Mouse (Mus musculus): ENCODE measurements around the gene Phactr3. TPM values are rescaled to one million over a fixed set of nuclear protein-coding genes. Genes with fewer than 3 reads are reported as not detected.

The Phactr3 gene
- polyA plus RNA-seq, 1 experiment = not detected

DNA sequence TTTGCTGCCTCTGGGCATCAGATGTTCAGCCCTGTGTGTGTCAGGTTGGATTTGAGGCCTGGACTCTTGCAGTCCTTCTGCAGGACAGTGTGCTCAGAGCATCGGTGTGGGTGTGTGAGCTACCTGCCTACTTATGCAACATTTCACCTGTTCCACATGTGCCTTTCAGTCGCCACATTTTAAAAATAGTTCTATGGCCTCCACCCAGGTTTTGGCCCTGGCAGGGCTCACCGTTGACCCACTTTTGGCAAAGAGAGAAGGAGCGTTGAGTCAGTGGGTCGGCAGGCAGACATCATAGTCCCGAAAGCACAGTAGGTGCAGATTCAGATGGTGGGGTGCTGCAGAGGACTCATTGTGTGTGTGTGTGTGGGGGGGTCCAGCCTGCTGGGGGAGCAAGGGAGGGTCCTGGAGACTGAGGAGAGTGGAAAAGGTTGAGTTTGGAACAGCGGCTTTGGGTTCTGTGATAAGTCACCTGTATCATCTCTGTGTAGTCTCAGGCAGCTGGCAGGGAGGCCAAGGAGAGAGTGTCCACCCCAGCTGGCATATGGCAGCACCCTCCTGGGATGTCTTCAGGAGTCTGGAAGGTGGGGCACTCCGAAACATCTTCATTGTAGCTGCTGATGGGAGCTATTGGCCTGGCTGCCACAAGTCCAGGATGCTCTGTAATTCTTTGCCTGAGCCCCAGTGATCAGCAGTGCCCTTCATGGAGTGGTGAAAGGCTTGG lies 2.0 kb downstream of the Phactr3 start:
- TF ChIP-seq POLR2A (IDR thresholded peaks at IDR 0.05; ENCODE audit: insufficient read depth, low read depth, low read length) (no peak), CTCF (IDR thresholded peaks at IDR 0.05; ENCODE audit: insufficient read depth, low read depth, low read length) (no peak)
- no peak overlapping the region for H3K4me3 ChIP-seq (ENCODE audit: insufficient read depth, low read depth, low read length)
- WGBS = 87% methylated on average over 8 of the region's 8 CpGs
- H3K4me1 ChIP-seq (ENCODE audit: control insufficient read depth, insufficient read depth, low read length) = peaks cover 11% of the 10 kb centered on the region
- no peak overlapping the region for H3K27ac ChIP-seq (ENCODE audit: insufficient read depth, low read depth, low read length)

GRCm38 (mm10) chr2:178121375-178121688 lies 2.6 kb downstream of the Phactr3 start:
- Histone ChIP-seq H3K4me3 (ENCODE audit: insufficient read depth, low read depth, low read length) (no peak overlapping the region), H3K4me1 (ENCODE audit: control insufficient read depth, insufficient read depth, low read length) (peaks cover 11% of the 10 kb centered on the region), H3K27ac (ENCODE audit: insufficient read depth, low read depth, low read length) (no peak overlapping the region)
- 62% methylated on average over 2 of the region's 2 CpGs for WGBS
- no peak for TF ChIP-seq POLR2A (IDR thresholded peaks at IDR 0.05; ENCODE audit: insufficient read depth, low read depth, low read length)
- no peak for TF ChIP-seq CTCF (IDR thresholded peaks at IDR 0.05; ENCODE audit: insufficient read depth, low read depth, low read length)

DNA sequence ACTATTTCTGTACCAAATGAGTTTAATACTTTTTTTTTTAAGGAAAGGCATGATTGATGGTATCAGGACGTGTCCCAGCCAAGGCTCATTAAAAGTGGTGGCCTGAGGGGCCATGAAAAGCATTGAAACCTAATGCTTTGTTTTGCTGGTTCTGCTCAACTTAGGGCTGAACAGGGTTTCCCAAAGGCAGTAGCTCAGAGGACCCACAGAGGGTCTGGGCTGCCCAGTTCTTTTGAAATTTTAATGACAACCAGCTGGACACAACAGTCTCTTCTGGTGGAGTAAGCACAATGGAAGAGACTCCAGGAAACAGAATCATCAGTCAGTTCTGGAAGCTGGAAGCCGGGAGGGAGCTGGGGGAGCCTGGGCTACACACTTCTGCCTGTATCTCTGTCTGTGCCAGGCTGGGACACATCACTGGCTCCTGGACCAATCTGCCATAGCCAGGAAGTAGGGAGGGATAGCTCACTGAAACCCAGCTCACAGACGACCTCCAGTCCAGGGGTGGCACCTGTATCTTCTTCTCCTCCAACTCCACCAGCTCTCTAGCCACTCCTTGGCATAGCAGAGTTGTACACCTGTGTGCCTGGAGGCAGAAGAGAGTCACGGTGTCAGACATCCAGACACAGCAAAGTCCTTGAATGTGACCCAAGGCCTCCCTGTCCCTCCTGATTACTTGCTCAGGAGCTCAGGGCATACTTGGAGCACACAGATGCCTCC lies 3.3 kb downstream of the Phactr3 start:
- Histone ChIP-seq H3K27ac (ENCODE audit: insufficient read depth, low read depth, low read length) (no peak overlapping the region), H3K4me3 (ENCODE audit: insufficient read depth, low read depth, low read length) (no peak overlapping the region), H3K4me1 (ENCODE audit: control insufficient read depth, insufficient read depth, low read length) (peaks cover 11% of the 10 kb centered on the region)
- WGBS = 61% methylated on average over 4 of the region's 4 CpGs
- TF ChIP-seq CTCF (IDR thresholded peaks at IDR 0.05; ENCODE audit: insufficient read depth, low read depth, low read length) = no peak
- no peak for TF ChIP-seq POLR2A (IDR thresholded peaks at IDR 0.05; ENCODE audit: insufficient read depth, low read depth, low read length)

DNA sequence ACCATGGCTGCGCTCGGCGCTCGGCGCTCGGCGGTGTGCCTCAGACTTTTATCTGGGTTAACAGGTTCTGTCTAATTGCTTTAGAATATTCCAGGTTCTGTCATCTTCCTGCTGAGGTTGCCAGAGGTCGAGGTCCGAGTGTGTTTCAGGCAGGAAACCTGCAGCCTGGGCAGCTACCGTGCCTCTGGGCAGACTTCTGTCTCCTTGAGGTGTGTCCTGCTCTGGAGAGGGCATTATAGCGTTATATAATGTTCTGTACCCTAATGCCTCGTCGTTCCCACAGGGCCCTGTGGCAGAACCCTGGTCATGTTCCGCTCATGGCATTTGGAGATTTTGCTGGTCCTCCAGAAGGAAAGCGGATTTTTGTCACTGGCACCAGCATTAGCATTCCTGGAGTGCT lies 4.7 kb downstream of the Phactr3 start:
- Histone ChIP-seq H3K4me1 (ENCODE audit: control insufficient read depth, insufficient read depth, low read length) (peaks cover 13% of the 10 kb centered on the region), H3K4me3 (ENCODE audit: insufficient read depth, low read depth, low read length) (no peak overlapping the region), H3K27ac (ENCODE audit: insufficient read depth, low read depth, low read length) (no peak overlapping the region)
- WGBS = 77% methylated on average over 15 of the region's 15 CpGs
- TF ChIP-seq POLR2A (IDR thresholded peaks at IDR 0.05; ENCODE audit: insufficient read depth, low read depth, low read length) (no peak), CTCF (IDR thresholded peaks at IDR 0.05; ENCODE audit: insufficient read depth, low read depth, low read length) (no peak)

DNA sequence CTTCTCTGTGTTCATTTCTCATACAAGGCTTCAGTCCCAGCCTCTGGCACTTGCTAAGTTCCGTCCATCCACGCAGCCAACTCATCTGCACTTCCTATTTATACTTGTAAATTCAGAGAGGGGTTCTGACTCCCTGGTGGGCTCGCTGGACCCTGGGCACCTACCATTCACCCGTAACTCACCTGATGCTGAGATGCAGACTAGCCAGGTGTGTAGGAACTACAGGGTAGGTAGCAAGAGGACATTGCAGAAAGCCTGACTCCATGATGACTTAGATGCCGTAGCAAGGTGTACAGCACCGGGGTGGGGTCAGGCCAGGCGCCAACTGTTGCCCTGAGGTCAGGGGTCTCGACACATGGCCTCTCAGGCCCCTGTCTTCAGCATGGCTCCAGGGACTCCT lies 6.7 kb downstream of the Phactr3 start:
- 91% methylated on average over 8 of the region's 8 CpGs for WGBS

DNA sequence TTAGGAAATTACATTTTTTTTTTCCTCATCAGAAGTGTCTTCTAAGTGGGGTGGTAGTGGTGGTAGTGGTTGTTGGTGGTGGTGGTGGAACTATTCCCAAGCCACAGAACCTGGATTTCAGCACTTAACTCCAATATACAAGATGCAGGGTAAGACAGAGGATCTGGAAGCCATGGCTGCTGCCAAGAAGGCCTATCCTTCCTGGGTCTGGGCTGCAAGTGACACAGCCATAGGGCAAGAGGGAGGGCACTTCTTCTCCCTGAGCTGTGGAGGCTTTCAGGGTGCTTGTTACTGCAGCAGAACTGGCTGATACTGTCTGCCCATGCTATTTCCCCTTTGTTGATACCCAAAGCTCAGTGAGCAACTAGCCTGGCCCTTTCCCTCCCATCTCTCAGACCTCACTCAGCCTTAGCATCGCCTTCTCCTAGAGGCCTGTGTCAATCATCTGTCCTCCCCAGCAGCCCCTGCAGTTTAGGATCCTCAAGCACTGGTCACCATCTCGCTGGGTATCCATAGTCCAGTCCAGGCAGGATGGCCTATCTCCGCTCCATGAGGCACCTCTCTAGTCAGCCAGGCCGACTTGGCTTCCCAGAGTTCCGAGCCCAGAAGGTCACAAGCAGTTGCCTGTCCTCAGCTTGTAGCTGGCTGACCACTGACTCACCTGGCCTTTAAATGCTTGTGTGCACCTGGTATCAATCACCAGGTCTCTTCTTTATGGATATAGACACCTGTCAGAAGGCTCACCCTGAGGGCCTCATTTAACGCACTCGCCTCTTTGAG lies 7.5 kb downstream of the Phactr3 start:
- H3K27ac ChIP-seq (ENCODE audit: insufficient read depth, low read depth, low read length) = no peak overlapping the region
- TF ChIP-seq CTCF (IDR thresholded peaks at IDR 0.05; ENCODE audit: insufficient read depth, low read depth, low read length) (no peak), POLR2A (IDR thresholded peaks at IDR 0.05; ENCODE audit: insufficient read depth, low read depth, low read length) (no peak)
- H3K4me3 ChIP-seq (ENCODE audit: insufficient read depth, low read depth, low read length) = no peak overlapping the region
- 93% methylated on average over 7 of the region's 7 CpGs for WGBS
- peaks cover 14% of the 10 kb centered on the region for H3K4me1 ChIP-seq (ENCODE audit: control insufficient read depth, insufficient read depth, low read length)

More for the DNA sequence above, 6.7 kb downstream of the Phactr3 start:
- no peak overlapping the region for H3K27ac ChIP-seq (ENCODE audit: insufficient read depth, low read depth, low read length)
- no peak overlapping the region for H3K4me3 ChIP-seq (ENCODE audit: insufficient read depth, low read depth, low read length)
- TF ChIP-seq CTCF (IDR thresholded peaks at IDR 0.05; ENCODE audit: insufficient read depth, low read depth, low read length) = no peak
- TF ChIP-seq POLR2A (IDR thresholded peaks at IDR 0.05; ENCODE audit: insufficient read depth, low read depth, low read length) = no peak
- H3K4me1 ChIP-seq (ENCODE audit: control insufficient read depth, insufficient read depth, low read length) = peaks cover 12% of the 10 kb centered on the region

GRCm38 (mm10) chr2:178128594-178128993 lies 9.8 kb downstream of the Phactr3 start:
- WGBS = 73% methylated on average over 5 of the region's 5 CpGs
- peaks cover 14% of the 10 kb centered on the region for H3K4me1 ChIP-seq (ENCODE audit: control insufficient read depth, insufficient read depth, low read length)
- TF ChIP-seq POLR2A (IDR thresholded peaks at IDR 0.05; ENCODE audit: insufficient read depth, low read depth, low read length) = no peak
- TF ChIP-seq CTCF (IDR thresholded peaks at IDR 0.05; ENCODE audit: insufficient read depth, low read depth, low read length) = no peak
- H3K4me3 ChIP-seq (ENCODE audit: insufficient read depth, low read depth, low read length) = no peak overlapping the region
- H3K27ac ChIP-seq (ENCODE audit: insufficient read depth, low read depth, low read length) = no peak overlapping the region

GRCm38 (mm10) chr2:178129161-178129560 lies 10.4 kb downstream of the Phactr3 start:
- Histone ChIP-seq H3K27ac (ENCODE audit: insufficient read depth, low read depth, low read length) (no peak overlapping the region), H3K4me3 (ENCODE audit: insufficient read depth, low read depth, low read length) (no peak overlapping the region), H3K4me1 (ENCODE audit: control insufficient read depth, insufficient read depth, low read length) (peaks cover 14% of the 10 kb centered on the region)
- TF ChIP-seq POLR2A (IDR thresholded peaks at IDR 0.05; ENCODE audit: insufficient read depth, low read depth, low read length) (no peak), CTCF (IDR thresholded peaks at IDR 0.05; ENCODE audit: insufficient read depth, low read depth, low read length) (no peak)
- 42% methylated on average over 4 of the region's 4 CpGs for WGBS

DNA sequence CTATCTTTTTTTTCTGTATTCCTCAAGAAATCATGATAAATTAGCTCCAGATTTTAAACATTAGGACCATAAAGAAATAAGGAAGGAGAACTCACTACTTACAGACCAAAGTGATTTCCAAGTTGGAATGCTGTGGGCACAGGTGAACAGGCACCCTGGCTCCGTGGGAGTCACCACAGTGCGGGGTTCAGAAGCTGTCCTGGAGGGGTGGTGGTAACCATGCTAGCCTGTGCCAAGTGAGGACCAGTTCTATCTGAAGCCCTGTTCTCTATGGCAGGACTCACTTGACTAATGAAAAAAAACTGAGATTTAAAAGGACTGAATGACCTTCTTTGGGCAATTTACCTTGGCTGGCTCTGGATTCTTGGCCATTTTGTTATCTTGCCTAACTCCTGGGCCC lies 10.9 kb downstream of the Phactr3 start:
- 78% methylated on average over 2 of the region's 2 CpGs for WGBS
- TF ChIP-seq CTCF (IDR thresholded peaks at IDR 0.05; ENCODE audit: insufficient read depth, low read depth, low read length) (no peak), POLR2A (IDR thresholded peaks at IDR 0.05; ENCODE audit: insufficient read depth, low read depth, low read length) (no peak)
- Histone ChIP-seq H3K27ac (ENCODE audit: insufficient read depth, low read depth, low read length) (no peak overlapping the region), H3K4me3 (ENCODE audit: insufficient read depth, low read depth, low read length) (no peak overlapping the region), H3K4me1 (ENCODE audit: control insufficient read depth, insufficient read depth, low read length) (peaks cover 14% of the 10 kb centered on the region)

Data from olfactory bulb, adult 2 months (tissue).